Mouse (Mus musculus) ES-E14 (cell line): ENCODE results near the gene Gm17662.

Source experiments
- HCFC1 ChIP-seq: IDR thresholded peaks from 2 replicates; pipeline ENCODE4 v1.6.1; 2012; ENCODE audit warnings: low read length, inconsistent platforms, borderline replicate concordance; ENCODE audit not compliant: insufficient read depth
- ZC3H11A ChIP-seq: IDR thresholded peaks from 2 replicates; pipeline ENCODE4 v1.6.1; 2012; ENCODE audit warnings: low read depth, mild to moderate bottlenecking, inconsistent platforms, low read length, borderline replicate concordance

- TF ChIP-seq ZC3H11A: no peak
- TF ChIP-seq HCFC1: no peak
Observed at GRCm38 (mm10) chr4:104861241-104861640, 4.1 kb downstream of the Gm17662 start.
